Mouse (Mus musculus) CH12.LX (cell line): ENCODE data around the gene Meis3. TPM values are rescaled to one million over a fixed set of nuclear protein-coding genes. Genes with fewer than 3 reads are reported as not detected.

ENCODE experiments used
- DNase-seq: peaks from one replicate; pipeline ENCODE4 v3.0.0-alpha.2; 2013; ENCODE audit errors: extremely low read depth
- H3K27ac ChIP-seq: 2 replicates; pipeline ENCODE4 v1.5.1; 2012; ENCODE audit warnings: low read depth, mild to moderate bottlenecking, control low read depth, moderate library complexity; ENCODE audit not compliant: insufficient read depth
- H3K27me3 ChIP-seq: replicated peaks from 2 replicates; pipeline ENCODE3; 2012; ENCODE audit warnings: inconsistent platforms
- H3K36me3 ChIP-seq, 2 experiments: replicated peaks in 1 of 2; 2 replicates each; pipeline versions ENCODE3 to v1.6.1; 2012; ENCODE audit warnings: inconsistent platforms in 1 of 2, low read length in 1 of 2, mild to moderate bottlenecking in 1 of 2, mixed read lengths in 1 of 2, moderate library complexity in 1 of 2; ENCODE audit not compliant: control insufficient read depth in 1 of 2, insufficient read depth in 1 of 2
- H3K4me1 ChIP-seq, 2 experiments: 2 replicates each; pipeline ENCODE4 v1.6.1; 2012; ENCODE audit warnings: inconsistent platforms in 1 of 2, moderate library complexity in 1 of 2; ENCODE audit not compliant: insufficient read depth in 2 of 2, control insufficient read depth in 1 of 2
- H3K4me2 ChIP-seq: 2 replicates; pipeline ENCODE4 v1.6.1; 2012; ENCODE audit warnings: low read depth, mild to moderate bottlenecking, control low read depth; ENCODE audit not compliant: poor library complexity, insufficient read depth, severe bottlenecking
- H3K4me3 ChIP-seq, 3 experiments: fragments of 150-350 bp in 1 of 3; sonication (generic) in 1 of 3; replicated peaks in 1 of 3; 2 replicates each; pipeline versions ENCODE3 to v1.5.1; 2011 to 2012; ENCODE audit warnings: low read depth in 2 of 3, low read length in 2 of 3, mild to moderate bottlenecking in 2 of 3, moderate library complexity in 2 of 3, control low read depth in 1 of 3, improper control_type of control experiment in 1 of 3, inconsistent platforms in 1 of 3, mixed read lengths in 1 of 3; ENCODE audit not compliant: poor library complexity in 1 of 3
- H3K79me2 ChIP-seq: replicated peaks from 2 replicates; pipeline ENCODE4 v1.6.1; 2012; ENCODE audit warnings: mild to moderate bottlenecking, moderate library complexity; ENCODE audit not compliant: control insufficient read depth, poor library complexity, insufficient read depth, severe bottlenecking; ENCODE audit errors: extremely low read depth
- H3K9ac ChIP-seq: 2 replicates; pipeline ENCODE4 v1.6.1; 2012; ENCODE audit warnings: low read depth, mild to moderate bottlenecking, control low read depth, moderate library complexity; ENCODE audit not compliant: insufficient read depth
- H3K9me3 ChIP-seq: replicated peaks from 2 replicates; pipeline ENCODE3; 2012; ENCODE audit warnings: low read length, inconsistent platforms, mixed read lengths
- BHLHE40 ChIP-seq: IDR thresholded peaks from 2 replicates; pipeline ENCODE4 v1.6.1; 2011; ENCODE audit warnings: mild to moderate bottlenecking, low read depth, low read length, improper control_type of control experiment
- CHD1 ChIP-seq: IDR thresholded peaks from 2 replicates; pipeline ENCODE4 v1.6.1; 2012; ENCODE audit warnings: low read depth, low read length, improper control_type of control experiment, inconsistent platforms
- CHD2 ChIP-seq: IDR thresholded peaks from 2 replicates; pipeline ENCODE4 v1.6.1; 2011; ENCODE audit warnings: low read length, improper control_type of control experiment
- E2F4 ChIP-seq: IDR thresholded peaks from 2 replicates; pipeline ENCODE4 v1.6.1; 2011; ENCODE audit warnings: low read depth, low read length, improper control_type of control experiment; ENCODE audit not compliant: insufficient replicate concordance
- ELF1 ChIP-seq: IDR thresholded peaks from 2 replicates; pipeline ENCODE4 v1.6.1; 2014; ENCODE audit warnings: low read depth, mild to moderate bottlenecking, inconsistent platforms, low read length, improper control_type of control experiment
- EP300 ChIP-seq: IDR thresholded peaks from 2 replicates; pipeline ENCODE4 v1.6.1; 2011; ENCODE audit warnings: low read length, improper control_type of control experiment
- ETS1 ChIP-seq: conservative IDR thresholded peaks from 2 replicates; pipeline ENCODE4 v1.6.1; 2012; ENCODE audit warnings: low read depth, mild to moderate bottlenecking, inconsistent platforms, low read length, improper control_type of control experiment, moderate library complexity
- GABPA ChIP-seq: IDR thresholded peaks from 2 replicates; pipeline ENCODE4 v1.6.1; 2012; ENCODE audit warnings: low read depth, low read length, improper control_type of control experiment, inconsistent platforms; ENCODE audit not compliant: insufficient replicate concordance
- HCFC1 ChIP-seq: IDR thresholded peaks from 2 replicates; pipeline ENCODE4 v1.6.1; 2012; ENCODE audit warnings: low read depth, mild to moderate bottlenecking, inconsistent platforms, low read length, improper control_type of control experiment
- IRF4 ChIP-seq: IDR thresholded peaks from 2 replicates; pipeline ENCODE4 v1.6.1; 2014; ENCODE audit warnings: low read depth, mild to moderate bottlenecking, inconsistent platforms, low read length, improper control_type of control experiment
- JUND ChIP-seq: conservative IDR thresholded peaks from 2 replicates; pipeline ENCODE4 v1.6.1; 2011; ENCODE audit warnings: low read depth, low read length, improper control_type of control experiment
- KAT2A ChIP-seq: IDR thresholded peaks from 2 replicates; pipeline ENCODE4 v1.6.1; 2012; ENCODE audit warnings: low read length, improper control_type of control experiment, inconsistent platforms; ENCODE audit not compliant: insufficient replicate concordance
- MAX ChIP-seq: IDR thresholded peaks from 2 replicates; pipeline ENCODE4 v1.6.1; 2011; ENCODE audit warnings: low read length, improper control_type of control experiment
- MAZ ChIP-seq: IDR thresholded peaks from 2 replicates; pipeline ENCODE4 v1.6.1; 2012; ENCODE audit warnings: low read depth, mild to moderate bottlenecking, inconsistent platforms, low read length, improper control_type of control experiment, moderate library complexity
- MEF2A ChIP-seq: IDR thresholded peaks from 2 replicates; pipeline ENCODE4 v1.6.1; 2014; ENCODE audit warnings: low read depth, mild to moderate bottlenecking, inconsistent platforms, low read length, improper control_type of control experiment, borderline replicate concordance
- MXI1 ChIP-seq: IDR thresholded peaks from 2 replicates; pipeline ENCODE4 v1.6.1; 2011; ENCODE audit warnings: mild to moderate bottlenecking, low read depth, low read length, improper control_type of control experiment
- NELFE ChIP-seq: IDR thresholded peaks from 2 replicates; pipeline ENCODE4 v1.6.1; 2011; ENCODE audit warnings: low read depth, low read length, improper control_type of control experiment
- NRF1 ChIP-seq: IDR thresholded peaks from 2 replicates; pipeline ENCODE4 v1.6.1; 2014; ENCODE audit warnings: low read depth, mild to moderate bottlenecking, inconsistent platforms, low read length, improper control_type of control experiment, moderate library complexity
- RAD21 ChIP-seq: IDR thresholded peaks from 2 replicates; pipeline ENCODE4 v1.6.1; 2011; ENCODE audit warnings: low read depth, mild to moderate bottlenecking, low read length, improper control_type of control experiment, moderate library complexity
- SIN3A ChIP-seq: IDR thresholded peaks from 2 replicates; pipeline ENCODE4 v1.6.1; 2012; ENCODE audit warnings: low read length, improper control_type of control experiment, inconsistent platforms
- SMC3 ChIP-seq: IDR thresholded peaks from 2 replicates; pipeline ENCODE4 v1.6.1; 2011; ENCODE audit warnings: low read depth, low read length, improper control_type of control experiment
- TBP ChIP-seq: conservative IDR thresholded peaks from 2 replicates; pipeline ENCODE4 v1.6.1; 2011; ENCODE audit warnings: low read depth, low read length, improper control_type of control experiment
- TCF12 ChIP-seq: IDR thresholded peaks from 2 replicates; pipeline ENCODE4 v1.6.1; 2014; ENCODE audit warnings: low read depth, mild to moderate bottlenecking, inconsistent platforms, low read length, improper control_type of control experiment
- UBTF ChIP-seq: IDR thresholded peaks from 2 replicates; pipeline ENCODE4 v1.6.1; 2012; ENCODE audit warnings: low read depth, mild to moderate bottlenecking, inconsistent platforms, low read length, improper control_type of control experiment, moderate library complexity
- ZC3H11A ChIP-seq: IDR thresholded peaks from 2 replicates; pipeline ENCODE4 v1.6.1; 2012; ENCODE audit warnings: low read depth, mild to moderate bottlenecking, inconsistent platforms, low read length, improper control_type of control experiment
- ZKSCAN1 ChIP-seq: IDR thresholded peaks from 2 replicates; pipeline ENCODE4 v1.6.1; 2012; ENCODE audit warnings: low read depth, inconsistent platforms, low read length, improper control_type of control experiment, borderline replicate concordance
- ZMIZ1 ChIP-seq: IDR thresholded peaks from 2 replicates; pipeline ENCODE4 v1.6.1; 2012; ENCODE audit warnings: low read depth, mild to moderate bottlenecking, inconsistent platforms, low read length, improper control_type of control experiment
- ZNF384 ChIP-seq: IDR thresholded peaks from 2 replicates; pipeline ENCODE4 v1.6.1; 2012; ENCODE audit warnings: low read depth, low read length, improper control_type of control experiment, inconsistent platforms
- dilution Hi-C: fragments of 300-500 bp; cut with MboI; formaldehyde crosslinking; loops from 2 replicates; pipeline ENCODE4 v1.14.3; 2020; ENCODE audit warnings: low sequenced_read_pairs; ENCODE audit not compliant: extremely low pct_unique_long_range_greater_than_20kb, extremely low pct_ligation_motif_present
- in situ Hi-C: fragments of 300-500 bp; cut with MboI; formaldehyde crosslinking; loops from 3 replicates; pipeline ENCODE4 v1.14.3; 2019; ENCODE audit warnings: low sequenced_read_pairs, low pct_ligation_motif_present, low pct_unique_long_range_greater_than_20kb, mixed read lengths
- polyA plus RNA-seq: library from polyadenylated mRNA; unstranded; fragments of >175 nt; gene quantifications from 2 replicates; pipeline ENCODE4 v1.2.1, GENCODE M21; 2012; ENCODE audit warnings: low read depth; ENCODE audit not compliant: insufficient read length
- total RNA-seq, 2 experiments: library from RNA; depleted of rRNA; stranded (reverse); fragments of 300-350 nt in 1 of 2; fragments of >200 nt in 1 of 2; gene quantifications; 2 replicates each; pipeline ENCODE4 v1.2.3; 2012 to 2014

Meis3 gene
- total and polyA plus RNA-seq, 3 experiments, result 7.9 to 11.8 (median 10.2) TPM

DNA sequence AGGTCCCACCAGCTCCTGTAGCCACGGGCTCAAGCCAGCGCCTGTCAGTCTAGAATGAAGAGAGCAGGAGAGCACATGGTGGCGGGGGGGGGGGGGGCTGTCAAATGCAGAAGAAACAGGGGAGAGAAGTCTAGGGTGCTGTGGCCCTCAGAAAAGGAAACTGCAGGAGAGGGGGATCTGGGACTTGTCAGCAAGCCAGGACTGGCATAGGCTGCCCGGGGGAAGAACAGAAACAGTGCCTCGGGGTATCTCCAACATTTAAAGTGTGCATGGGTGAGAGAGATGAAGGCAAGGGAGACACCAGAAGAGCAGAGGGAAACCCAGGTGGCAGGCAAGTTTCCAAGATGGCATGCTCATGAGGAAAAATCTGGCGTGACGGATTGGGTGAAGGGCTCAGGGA is 12.9 kb upstream of the Meis3 start:
- Histone ChIP-seq H3K4me1 (peaks cover 4 to 6% of the 10 kb centered on the region in 2 experiments), H3K4me3 (no peak overlapping the region), H3K27ac (no peak overlapping the region), H3K4me2 (no peak overlapping the region), H3K36me3 (no peaks in the 10 kb centered on the region), H3K79me2 (no peaks in the 10 kb centered on the region), H3K9ac (no peak overlapping the region), H3K27me3 (peaks cover 24% of the 10 kb centered on the region), H3K9me3 (peaks cover 10% of the 10 kb centered on the region)
- dilution Hi-C loops, result loop anchor here (25.0 kb wide), 1 partner anchor 200 kb away; the partner anchor contains the start of gene Ehd2
- no peak for DNase-seq
- TF ChIP-seq ZMIZ1 (no peak), ZNF384 (no peak), UBTF (no peak), NELFE (no peak), TBP (no peak), CHD1 (no peak), ZKSCAN1 (no peak), BHLHE40 (no peak), SMC3 (no peak), MEF2A (no peak), KAT2A (no peak), RAD21 (no peak), HCFC1 (no peak), E2F4 (no peak), TCF12 (no peak), ZC3H11A (no peak), IRF4 (no peak)
- in situ Hi-C loops, result no loop called here

DNA sequence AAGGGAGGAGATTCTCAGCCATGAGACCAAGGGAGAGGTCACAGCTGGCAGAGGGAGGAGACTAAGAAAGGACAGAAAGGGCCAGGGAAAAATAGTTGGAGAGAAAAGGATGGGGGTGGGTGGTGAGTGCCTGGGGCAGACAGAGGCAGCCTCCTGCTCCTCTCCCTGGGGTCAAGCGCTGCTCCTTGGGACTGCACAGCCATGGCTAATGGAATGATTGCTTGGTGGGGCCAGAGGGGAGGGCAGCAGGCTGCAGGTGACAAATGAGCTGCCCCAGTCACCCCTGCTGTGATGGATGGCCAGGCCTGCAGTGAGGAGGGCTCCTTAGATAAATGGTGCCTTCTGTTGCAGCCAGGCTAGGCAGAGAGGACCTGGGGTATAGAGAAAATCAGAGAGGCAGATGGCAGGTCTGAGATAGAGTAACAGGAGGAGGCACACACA is 2.7 kb upstream of the Meis3 start:
- Histone ChIP-seq H3K4me3 (no peak overlapping the region), H3K9me3 (peaks cover 16% of the 10 kb centered on the region), H3K27ac (no peak overlapping the region), H3K4me1 (peaks cover 3 to 22% of the 10 kb centered on the region in 2 experiments), H3K27me3 (peaks cover 35% of the 10 kb centered on the region), H3K9ac (no peak overlapping the region), H3K4me2 (no peak overlapping the region), H3K36me3 (no peaks in the 10 kb centered on the region), H3K79me2 (no peaks in the 10 kb centered on the region)
- TF ChIP-seq ELF1 (no peak), ZKSCAN1 (no peak), EP300 (no peak), NELFE (no peak), MAX (no peak), MAZ (no peak), CHD2 (no peak), JUND (no peak), ZMIZ1 (no peak), TBP (no peak), SMC3 (no peak), NRF1 (no peak), SIN3A (no peak), ZNF384 (no peak), ETS1 (no peak), GABPA (no peak), IRF4 (no peak), MXI1 (no peak)
- dilution Hi-C loops, result loop anchor here (25.0 kb wide), 1 partner anchor 210 kb away; the partner anchor contains the start of gene Ehd2
- DNase-seq, result no peak
- in situ Hi-C loops, result no loop called here
